Mouse (Mus musculus) ES-E14 (cell line): ENCODE measurements around the gene Rbm17.

Experiments
- CHD2 ChIP-seq: IDR thresholded peaks from 2 replicates; pipeline ENCODE4 v1.6.1; 2014; ENCODE audit warnings: mild to moderate bottlenecking, low read depth, low read length, inconsistent platforms
- HCFC1 ChIP-seq: IDR thresholded peaks from 2 replicates; pipeline ENCODE4 v1.6.1; 2012; ENCODE audit warnings: low read length, inconsistent platforms, borderline replicate concordance; ENCODE audit not compliant: insufficient read depth
- ZC3H11A ChIP-seq: IDR thresholded peaks from 2 replicates; pipeline ENCODE4 v1.6.1; 2012; ENCODE audit warnings: low read depth, mild to moderate bottlenecking, inconsistent platforms, low read length, borderline replicate concordance

- no peak for TF ChIP-seq ZC3H11A
- TF ChIP-seq HCFC1, result no peak
- no peak for TF ChIP-seq CHD2
Observed at GRCm38 (mm10) chr2:11578187-11578586, 25.8 kb downstream of the Rbm17 start.
